Mouse (Mus musculus): ENCODE measurements at regions not wholly inside any gene's neighbourhood (a gene's known extent, or its start where the extent isn't known, plus 50 kb on each side); places are given as distances from the start of the nearest gene placed in this dataset.
A peak's percentile ranks its signal among the peaks of the same experiment; 100 is the strongest.

DNA sequence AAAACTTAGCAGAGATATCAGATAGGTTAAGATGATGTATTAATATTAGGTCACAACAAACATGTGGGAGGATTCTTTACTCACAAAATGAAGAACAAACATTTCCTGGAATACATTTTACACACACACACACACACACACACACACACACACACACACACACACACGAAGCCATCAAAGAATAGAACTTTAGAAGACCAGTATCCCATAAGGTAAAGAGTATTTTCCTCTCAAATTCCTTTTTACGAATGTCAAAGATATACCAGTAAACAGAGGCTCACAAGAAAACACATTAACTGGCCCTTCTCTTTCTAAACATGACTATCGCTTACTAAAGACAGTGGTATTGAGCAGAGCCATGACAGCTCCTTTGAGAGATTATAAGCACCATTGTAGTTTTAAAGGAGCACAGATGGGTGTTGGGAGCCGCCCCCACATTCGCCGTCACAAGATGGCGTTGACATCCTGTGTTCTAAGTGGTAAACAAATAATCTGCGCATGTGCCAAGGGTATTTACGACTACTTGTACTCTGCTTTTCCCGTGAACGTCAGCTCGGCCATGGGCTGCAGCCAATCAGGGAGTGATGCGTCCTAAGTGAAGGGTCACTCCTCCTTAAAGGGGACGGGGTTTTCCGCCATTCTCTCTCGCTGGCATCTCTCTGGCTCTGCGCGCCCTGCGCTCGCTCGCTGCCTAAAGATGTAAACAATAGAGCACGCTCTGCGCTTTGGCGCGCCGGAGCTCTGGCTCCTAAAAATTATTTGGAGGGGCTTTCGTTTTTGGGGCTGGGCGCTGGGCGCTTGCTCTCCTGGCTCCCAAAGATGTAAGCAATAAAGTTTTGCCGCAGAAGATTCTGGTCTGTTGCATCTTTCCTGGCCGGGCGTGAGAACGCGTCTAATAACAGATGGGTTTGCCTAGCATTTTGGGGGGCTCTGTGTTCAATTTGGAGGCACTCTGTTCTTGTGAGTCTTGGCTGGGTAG lies 160.0 kb downstream of the Csl start:
- DNase-seq, result peak; percentile 19

GRCm38 (mm10) chr10:99602331-99602730 lies 157.1 kb downstream of the Csl start:
- DNase-seq, result no peak

DNA sequence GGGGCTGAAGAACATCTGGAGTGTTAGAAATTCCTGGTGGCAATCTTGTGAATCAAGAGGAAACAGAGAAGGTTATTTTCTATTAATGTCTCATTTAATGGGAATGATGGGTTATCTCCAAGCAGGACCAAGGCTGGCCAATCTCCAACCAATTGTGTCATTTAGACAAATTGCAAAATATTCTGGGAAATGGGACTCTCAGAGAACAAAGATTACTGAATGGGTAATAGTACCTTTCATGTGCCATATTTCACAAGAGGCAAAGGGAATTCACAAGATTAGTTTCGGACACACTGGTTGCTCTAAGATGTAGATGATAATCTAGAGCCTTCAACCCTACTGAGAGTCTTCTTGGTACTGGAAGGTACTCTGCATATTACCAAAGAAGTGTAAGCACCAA lies 155.3 kb downstream of the Csl start:
- DNase-seq, result no peak

DNA sequence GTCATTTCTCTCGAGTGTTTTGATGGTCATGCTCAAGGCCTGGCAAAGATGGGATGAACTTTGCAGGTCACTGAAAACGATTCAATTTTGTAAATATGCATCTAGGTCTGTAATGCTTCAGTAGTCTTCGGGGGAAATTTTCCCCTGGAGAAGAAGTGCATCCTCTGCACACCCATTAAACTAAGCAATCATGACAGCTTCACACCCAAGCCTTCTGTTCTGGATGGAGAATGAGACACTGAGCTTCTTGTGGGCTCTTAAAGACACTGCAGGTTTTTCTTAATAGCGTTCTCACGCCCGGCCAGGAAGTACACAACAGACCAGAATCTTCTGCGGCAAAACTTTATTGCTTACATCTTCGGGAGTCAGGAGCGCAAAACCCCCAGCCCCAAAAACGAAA lies 151.0 kb downstream of the Csl start:
- DNase-seq, result no peak

DNA sequence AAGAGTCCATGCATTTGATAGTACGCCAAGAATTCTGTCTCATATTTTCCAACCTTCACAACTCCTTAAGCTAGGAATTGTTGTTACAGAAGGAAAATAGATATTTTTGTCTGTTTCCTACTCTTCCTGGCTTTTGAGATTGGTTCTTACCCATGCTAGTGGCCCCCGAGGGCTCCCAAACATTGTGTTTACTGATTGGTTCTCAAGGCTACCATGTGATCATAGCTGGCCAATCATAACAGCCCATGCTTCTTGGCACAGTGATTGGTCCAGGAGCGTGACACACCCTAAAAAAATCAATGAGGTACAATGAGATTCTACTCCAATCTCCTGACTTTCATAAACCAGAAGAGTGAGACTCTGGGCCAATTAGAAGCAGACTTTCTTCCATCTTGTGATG lies 150.0 kb downstream of the Csl start:
- no peak for DNase-seq

DNA sequence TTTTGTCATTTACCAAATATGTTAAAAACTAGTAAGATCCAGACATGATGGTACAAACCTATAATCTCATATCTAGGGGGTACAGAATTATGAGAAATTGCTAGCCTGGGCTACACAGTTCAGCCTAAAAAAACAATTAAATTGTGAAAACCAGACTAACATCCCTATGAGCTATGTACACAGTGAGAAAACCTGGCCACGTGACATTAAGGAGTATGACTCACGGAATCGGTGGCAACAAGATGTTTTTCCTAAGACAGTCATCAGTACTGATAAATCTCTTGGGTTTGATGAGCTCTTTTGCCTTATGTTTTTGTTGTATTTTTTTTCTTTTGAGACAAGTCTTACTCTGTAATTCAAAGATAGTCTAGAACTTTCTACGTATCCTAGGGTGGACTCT lies 148.6 kb downstream of the Csl start:
- DNase-seq, result no peak

DNA sequence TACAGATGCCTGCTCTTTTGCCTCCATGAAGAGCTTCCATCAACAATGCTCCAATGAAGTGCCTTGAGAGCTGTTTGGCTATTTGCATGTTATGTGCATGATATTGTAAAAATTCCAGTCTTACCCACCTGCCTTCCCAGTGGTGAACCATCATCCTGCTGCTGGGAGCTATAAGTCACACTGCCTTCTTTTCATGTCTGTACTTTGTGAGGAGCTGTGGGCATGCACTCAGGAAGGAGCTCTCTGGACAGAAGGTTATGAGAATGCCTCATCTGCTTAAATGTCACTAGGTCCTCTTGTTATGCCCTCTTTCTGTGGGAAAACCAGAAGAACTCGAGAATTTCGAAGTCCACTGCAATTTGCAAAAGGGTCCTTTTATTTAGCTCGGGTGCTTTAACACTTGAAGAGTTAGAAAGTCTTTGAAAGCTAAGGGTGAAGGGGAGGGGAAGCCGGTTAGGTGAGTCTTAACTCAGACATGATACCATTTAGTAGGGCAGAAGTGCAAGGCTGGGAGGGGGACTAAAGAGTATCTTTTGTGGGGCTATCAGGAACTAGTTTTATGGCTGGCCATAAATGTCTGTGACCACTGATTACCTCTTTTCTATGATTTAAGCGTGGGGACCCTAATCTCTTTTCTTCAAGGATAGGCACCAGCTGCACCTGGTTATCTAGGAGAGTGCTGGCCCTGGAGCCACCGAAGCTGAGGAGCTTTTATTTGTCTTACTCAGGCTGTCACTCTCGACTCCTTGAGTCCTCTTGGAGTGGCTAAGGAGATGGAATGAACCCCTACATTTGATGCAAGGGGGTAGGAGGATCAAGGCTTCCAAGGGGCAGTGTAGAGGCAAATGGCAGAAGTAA lies 144.8 kb downstream of the Csl start:
- DNase-seq, result no peak

GRCm38 (mm10) chr10:99615371-99615770 lies 144.1 kb downstream of the Csl start:
- no peak for DNase-seq

DNA sequence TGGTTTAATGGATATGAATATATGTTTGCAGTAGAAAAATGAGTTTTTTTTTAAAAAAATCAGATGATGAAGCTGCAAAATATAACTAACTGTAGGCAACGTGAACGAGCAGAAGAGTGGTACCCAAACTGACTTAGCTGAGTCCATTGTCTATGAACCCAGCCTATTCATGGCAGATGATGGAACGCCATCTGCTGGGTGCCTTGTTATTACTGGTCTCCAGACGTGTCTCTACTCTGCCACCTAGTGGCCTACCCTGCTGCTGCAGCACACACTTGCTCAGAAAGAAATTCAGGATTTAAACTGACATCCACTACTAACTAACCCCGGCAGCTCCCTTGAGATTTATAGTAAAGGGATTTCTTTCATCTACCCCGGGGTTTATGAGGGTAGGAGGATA lies 143.7 kb downstream of the Csl start:
- peak; percentile 85 for DNase-seq

- no peak for DNase-seq
Observed at GRCm38 (mm10) chr10:99617623-99618022, 141.8 kb downstream of the Csl start.

GRCm38 (mm10) chr10:99619421-99620151 lies 139.9 kb downstream of the Csl start:
- peak; percentile 71 for DNase-seq

- no peak for DNase-seq
Observed at GRCm38 (mm10) chr10:99620489-99620888, 139.0 kb downstream of the Csl start.

DNA sequence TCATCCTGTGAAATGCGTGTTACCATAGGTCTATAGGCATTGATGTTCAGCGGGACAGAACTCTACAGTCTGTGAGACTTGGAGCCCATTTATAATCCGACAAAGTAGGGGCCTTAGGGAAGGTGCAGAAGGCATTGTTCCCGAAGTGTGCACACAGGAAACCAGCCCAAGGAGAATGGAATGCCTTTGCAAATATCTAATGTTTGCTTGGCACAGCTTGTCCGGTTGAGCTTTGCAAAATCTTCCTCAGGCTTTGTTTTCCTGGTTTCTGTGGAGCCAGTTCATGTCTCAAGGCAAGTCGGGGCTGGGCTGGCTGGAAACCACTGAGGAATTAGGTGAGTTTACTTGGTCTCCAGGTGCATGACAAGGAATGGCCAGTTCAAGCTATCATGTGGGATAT lies 132.1 kb downstream of the Csl start:
- DNase-seq, result no peak

DNA sequence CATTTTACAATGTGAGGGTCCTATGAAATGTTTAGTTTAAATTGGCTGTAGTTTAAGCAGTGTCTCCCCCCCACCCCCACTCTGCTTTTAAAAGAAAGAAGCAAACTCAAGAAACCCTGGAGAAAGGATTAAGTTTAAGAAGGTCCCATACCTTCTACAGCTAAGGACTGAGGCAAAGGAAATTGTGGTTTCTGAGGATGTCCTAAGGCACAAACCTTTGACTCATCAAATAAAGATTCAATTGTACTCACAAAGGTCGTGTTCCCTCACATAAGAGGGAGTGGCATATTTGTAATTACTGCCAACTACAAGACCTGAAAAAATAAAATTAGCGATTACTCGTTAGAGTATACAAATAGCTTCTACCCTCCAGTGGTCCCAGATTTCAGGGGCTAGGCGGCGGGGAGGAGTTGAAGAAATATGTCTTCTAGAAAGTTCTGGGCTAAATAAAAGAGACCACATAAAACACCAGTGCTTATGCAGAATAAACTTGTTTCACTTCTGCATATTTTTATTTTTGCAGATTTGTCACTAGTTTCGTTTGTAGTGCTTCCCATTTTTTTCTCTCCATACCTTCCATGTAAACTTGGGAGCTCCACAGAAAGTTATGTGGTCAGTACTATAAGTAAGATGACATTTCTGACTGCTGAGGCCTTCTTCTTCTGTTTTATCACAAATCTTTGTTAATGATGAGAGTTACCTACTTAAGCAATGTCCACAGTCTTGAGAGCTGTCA lies 127.0 kb downstream of the Csl start:
- DNase-seq, result no peak

DNA sequence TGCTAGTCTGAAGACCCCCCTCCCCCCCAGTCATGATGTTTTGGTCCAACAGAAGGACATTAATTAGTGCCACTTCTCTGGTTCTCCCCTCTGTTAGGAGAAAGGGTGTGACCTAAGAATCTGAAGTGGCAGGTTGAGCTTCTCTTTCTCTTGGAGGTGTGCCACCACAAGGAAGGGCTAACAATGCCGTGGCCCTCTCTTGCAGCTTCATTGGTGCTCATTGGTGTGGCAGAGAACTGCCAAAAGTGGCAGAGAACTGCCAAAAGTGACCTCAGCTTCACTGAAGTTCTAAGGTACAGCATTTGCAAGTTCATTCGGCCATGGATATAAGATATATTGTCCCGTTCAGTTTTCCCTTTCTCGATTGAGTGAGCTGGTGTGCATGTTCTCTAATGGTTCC lies 123.7 kb downstream of the Csl start:
- DNase-seq, result no peak

DNA sequence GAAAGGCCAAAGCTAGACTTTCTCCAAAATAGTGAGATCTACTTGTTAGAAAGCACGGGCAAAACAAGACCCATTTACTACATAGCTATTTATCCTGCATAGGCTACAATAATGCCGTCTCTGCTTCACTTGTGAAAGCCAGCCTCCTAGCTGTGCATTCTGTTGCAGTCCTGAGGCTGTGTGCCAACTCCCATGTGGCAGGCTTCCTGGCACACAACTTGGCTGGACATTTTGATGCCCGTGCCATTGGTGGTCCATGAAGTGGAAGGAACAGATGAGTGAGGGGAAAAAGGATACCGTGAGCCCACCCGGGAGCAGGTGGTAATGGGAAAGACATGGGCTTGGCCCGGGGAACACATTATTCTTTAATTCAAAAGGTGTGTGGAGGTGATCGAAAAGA lies 120.4 kb downstream of the Csl start:
- DNase-seq, result no peak

DNA sequence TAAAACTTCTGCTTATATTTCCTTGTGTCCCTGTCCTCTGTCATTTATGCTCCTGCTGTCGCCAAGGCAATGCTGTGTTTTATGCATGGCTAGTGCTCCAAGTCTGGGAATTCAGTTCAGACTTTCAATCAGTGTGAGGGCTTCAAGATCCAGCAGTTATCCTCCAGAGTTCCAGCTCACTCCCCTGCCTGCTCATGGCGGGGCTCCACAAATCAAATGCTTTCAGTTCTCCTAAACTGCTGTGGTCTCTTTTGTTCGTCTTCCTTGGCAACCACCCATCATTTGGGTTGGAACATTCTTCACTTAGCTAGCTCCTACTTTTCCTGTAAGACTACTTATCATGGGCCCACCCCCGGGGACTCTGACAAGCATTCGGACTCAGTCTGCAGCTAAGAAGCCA lies 120.0 kb downstream of the Csl start:
- no peak for DNase-seq

- DNase-seq, result peak; percentile 54
Observed at GRCm38 (mm10) chr10:99641784-99642183, 117.7 kb downstream of the Csl start.

- no peak for DNase-seq
Observed at GRCm38 (mm10) chr10:99642201-99642827, 117.1 kb downstream of the Csl start.

DNA sequence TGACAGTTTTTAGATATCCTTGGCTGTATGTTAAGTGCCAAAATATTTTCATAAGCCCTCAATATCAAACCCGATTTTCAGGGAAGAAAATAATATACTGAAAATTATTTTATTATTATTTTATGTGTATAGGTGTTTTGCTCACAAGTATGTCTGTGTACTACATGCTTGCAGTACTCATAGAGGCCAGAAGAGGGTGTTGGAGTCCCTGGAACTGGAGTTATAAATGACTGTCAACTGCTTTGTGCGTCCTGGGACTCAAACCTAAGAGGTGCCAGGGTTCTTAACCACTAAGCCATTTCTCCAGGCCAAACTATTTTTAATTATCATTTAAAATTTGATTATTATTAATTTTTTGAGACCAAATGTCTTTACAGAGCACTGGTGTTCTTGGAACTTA lies 114.5 kb downstream of the Csl start:
- DNase-seq, result no peak

- DNase-seq, result no peak
Observed at GRCm38 (mm10) chr10:99652011-99652410, 107.4 kb downstream of the Csl start.

DNA sequence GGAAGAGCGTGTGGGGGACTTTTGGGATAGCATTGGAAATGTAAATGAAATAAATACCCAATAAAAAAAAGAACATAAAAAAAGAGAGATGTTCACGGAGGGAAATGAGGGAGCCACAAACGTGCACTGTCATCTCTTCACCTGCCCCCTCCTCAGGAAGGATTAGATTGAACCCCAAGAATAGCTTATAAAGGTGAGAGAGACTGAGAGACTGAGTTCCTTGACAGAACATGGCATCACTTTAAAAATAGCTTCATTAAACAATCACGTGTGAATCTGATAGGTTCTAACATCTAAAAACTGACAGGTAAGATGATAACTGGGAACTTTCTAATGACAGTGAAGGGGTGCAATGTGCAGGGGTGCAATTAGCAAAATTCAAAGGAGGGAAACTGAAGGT lies 105.2 kb downstream of the Csl start:
- DNase-seq, result no peak
